Mouse (Mus musculus): ENCODE measurements around the gene Krcc1.

DNA sequence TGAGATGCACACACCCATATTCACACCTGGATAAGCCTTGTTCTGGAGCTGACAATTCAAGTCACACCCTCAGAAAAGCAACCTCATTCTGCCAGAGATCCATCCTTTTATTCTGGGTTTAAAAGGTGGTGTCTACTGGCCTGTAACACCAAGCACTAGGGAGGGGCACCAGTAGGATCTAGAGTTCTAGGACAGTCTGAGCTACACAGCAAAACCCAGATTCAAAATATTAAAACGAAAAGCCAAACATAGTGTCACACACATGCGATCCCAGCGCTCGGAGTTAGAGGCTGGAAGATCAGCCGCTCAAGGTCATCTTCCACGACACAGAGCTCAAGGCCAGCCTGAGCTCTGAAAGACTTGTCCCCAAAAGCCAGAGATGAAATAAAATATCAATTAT lies 17.0 kb upstream of the Krcc1 start:
- TF ChIP-seq BHLHE40 (IDR thresholded peaks at IDR 0.05; ENCODE audit: low read depth, low read length), result no peak
- no peak for TF ChIP-seq EP300 (IDR thresholded peaks at IDR 0.05; ENCODE audit: low read length)

Measured in CH12.LX (cell line).